Mouse (Mus musculus): ENCODE data around the gene Gm5136. TPM values are rescaled to one million over a fixed set of nuclear protein-coding genes. Genes with fewer than 3 reads are reported as not detected.

Gene Gm5136
- total RNA-seq, 2 experiments from 2014 or later = not detected

DNA sequence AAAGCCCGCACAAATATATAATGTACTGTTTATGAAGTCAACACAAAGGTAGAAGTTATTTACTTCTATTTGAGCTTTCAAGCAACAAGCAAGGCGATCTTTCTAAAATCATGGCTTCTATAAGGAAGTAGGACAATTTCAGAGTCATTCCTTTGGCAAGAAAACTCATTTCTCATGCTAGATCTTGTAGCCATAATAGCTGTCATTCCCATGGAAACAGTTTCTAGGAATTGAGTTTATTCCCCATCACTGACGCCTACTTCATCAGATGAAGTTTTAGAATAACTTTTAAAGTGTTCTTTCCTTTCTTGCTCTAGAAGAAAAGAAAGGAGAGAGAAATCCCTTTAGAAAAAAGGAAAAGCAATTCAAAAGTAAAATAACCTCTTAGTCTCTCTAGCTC, 31.0 kb downstream of the Gm5136 start:
- intact Hi-C loops (cut with DNase I) = no loop called here
- TF ChIP-seq CTCF (IDR thresholded peaks at IDR 0.05) = no peak
- H3K4me3 ChIP-seq = no peak overlapping the region
- no peak overlapping the region for H3K27ac ChIP-seq
- DNase-seq = no peak

DNA sequence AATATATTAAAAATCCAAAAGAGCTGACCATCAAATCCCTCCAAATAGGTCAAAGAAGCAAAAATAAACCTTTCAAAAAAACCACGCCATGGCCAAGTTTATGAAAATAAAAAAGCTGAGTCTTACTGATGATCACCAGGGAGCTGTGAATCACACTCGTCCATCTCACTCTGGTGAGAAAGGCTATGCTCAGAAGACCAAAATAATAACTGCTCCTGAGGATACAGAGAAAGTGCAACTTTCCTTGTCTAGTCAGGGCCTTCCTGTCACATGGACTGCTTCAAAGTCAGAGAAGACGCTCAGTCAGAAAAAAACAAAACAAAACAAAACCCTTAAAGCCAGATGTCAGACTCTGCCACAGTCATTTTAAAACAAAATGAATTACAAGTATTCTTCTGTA, 39.7 kb downstream of the Gm5136 start:
- Histone ChIP-seq H3K27ac (no peak overlapping the region), H3K4me3 (no peak overlapping the region)
- DNase-seq = no peak
- intact Hi-C loops (cut with DNase I) = no loop called here
- no peak for TF ChIP-seq CTCF (IDR thresholded peaks at IDR 0.05)

DNA sequence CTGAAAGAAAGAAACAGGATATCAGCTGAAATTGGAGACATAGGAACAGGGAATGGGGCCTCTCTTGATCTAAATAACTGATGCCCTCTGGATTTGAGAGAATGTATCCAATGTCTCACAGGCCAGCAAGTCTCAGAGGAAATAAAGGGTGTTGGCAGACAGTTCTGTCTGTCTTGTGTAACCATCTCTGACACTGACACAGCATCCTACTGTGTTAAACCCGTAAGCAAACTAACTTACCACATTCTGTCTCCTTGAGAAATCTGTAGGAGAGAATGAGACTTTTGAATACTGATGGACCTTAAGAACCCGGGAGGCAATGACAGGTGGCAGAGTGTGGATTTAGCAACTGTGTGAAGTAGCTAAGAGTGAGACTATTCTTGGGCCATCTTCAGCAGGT, 41.7 kb downstream of the Gm5136 start:
- no peak for TF ChIP-seq CTCF (IDR thresholded peaks at IDR 0.05)
- H3K4me3 ChIP-seq = no peak overlapping the region
- DNase-seq = no peak
- intact Hi-C loops (cut with DNase I) = no loop called here
- no peak overlapping the region for H3K27ac ChIP-seq

DNA sequence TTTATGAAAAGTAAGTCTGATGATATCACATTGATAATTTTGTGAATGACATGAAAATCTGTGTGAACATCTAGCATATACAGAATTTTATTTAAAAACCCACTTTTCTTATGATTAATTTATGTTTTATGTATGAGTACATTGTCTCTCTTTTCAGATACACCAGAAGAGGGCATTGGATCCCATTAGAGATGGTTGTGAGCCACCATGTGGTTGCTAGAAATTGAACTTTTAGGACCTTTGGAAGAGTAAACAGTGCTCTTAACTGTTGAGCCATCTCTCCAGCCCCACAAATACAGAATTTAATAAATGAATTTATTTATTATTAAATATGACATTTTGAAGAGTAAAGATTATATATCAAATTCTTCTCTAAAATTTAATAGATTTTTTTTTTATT, 42.3 kb downstream of the Gm5136 start:
- no peak for DNase-seq
- Histone ChIP-seq H3K4me3 (no peak overlapping the region), H3K27ac (no peak overlapping the region)
- TF ChIP-seq CTCF (IDR thresholded peaks at IDR 0.05) = no peak
- intact Hi-C loops (cut with DNase I) = no loop called here

DNA sequence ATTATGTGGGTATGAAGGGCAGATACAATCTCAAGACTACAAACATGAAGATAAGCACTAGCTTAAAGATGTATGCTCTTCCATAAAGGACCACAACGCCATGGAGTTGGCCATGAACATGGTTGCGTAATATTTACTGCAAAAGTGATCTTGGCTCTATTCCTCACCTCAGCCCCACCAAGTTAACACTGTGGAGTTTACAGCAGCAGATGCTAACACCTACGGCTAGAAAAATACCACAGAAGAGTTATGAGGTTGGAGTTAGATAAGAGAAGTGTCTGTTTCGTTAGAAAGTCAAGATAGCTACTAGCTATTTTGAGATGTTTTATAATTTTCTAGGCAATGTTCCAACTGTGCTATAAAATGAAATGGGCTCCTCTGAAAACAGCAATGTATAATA, 43.1 kb downstream of the Gm5136 start:
- intact Hi-C loops (cut with DNase I) = no loop called here
- no peak for TF ChIP-seq CTCF (IDR thresholded peaks at IDR 0.05)
- Histone ChIP-seq H3K27ac (no peak overlapping the region), H3K4me3 (no peak overlapping the region)
- DNase-seq = no peak

DNA sequence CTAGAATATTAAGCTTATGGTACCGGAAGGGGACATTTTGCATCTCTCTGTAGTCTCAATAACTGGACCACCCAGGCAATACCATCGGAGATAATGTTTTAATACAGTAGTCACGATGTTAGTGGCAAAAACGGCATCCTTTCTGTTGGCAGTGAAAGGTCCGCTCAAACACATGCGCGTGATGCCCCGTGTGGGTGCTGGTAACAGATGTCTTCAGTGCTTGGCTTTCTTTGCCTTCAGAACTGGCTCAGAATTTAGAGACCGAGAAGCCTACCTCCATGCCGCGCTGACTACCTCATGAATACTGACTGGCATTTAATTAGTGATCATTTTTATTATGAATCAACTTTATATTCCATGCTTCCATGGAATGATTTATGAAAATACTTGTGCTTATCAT, 44.9 kb downstream of the Gm5136 start:
- no peak for DNase-seq
- intact Hi-C loops (cut with DNase I) = no loop called here
- no peak for TF ChIP-seq CTCF (IDR thresholded peaks at IDR 0.05)

DNA sequence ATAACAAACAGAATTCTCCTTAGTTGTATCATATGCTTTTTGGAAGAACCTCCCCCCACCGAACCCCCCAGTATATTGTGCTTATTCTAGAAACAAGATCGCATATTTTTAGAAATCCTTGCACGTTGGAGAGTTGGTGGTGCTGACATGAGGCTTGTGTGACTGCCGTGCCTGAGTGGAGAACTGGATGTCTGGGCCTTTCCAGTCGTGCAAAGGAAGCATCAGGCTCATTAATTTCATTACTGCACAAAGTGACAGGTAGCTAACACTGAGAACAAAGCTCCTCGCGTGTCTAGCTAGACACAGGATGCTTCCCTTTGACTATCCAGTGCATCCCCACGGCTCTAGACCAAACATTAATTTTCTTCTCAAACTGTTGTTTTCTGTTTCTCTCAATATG, 47.1 kb downstream of the Gm5136 start:
- TF ChIP-seq CTCF (IDR thresholded peaks at IDR 0.05) = no peak
- H3K27ac ChIP-seq = no peak overlapping the region
- H3K4me3 ChIP-seq = no peak overlapping the region
- no peak for DNase-seq
- intact Hi-C loops (cut with DNase I) = no loop called here

More for the DNA sequence above, 44.9 kb downstream of the Gm5136 start:
- Histone ChIP-seq H3K4me3 (no peak overlapping the region), H3K27ac (no peak overlapping the region)

DNA sequence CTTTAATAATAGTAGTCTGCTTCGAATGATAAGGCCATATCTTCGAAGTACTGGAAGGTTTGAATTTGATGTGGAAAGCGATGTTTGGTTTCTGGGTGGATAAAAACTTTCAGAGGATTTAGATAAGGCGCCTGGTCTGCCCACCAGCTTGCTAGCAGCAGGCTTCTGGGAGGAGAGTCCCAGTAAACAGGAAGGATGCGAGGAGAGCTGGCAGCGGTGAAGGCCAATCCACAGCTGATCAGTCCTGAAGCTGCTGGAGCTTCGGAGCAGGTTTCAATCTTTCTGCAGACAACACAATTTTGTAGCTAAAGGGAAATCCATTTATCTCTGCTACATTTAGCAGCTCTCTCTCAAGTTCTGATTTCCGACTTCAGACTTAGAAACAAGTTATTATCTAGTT, 47.9 kb downstream of the Gm5136 start:
- DNase-seq = no peak
- intact Hi-C loops (cut with DNase I) = no loop called here
- H3K4me3 ChIP-seq = no peak overlapping the region
- TF ChIP-seq CTCF (IDR thresholded peaks at IDR 0.05) = no peak
- H3K27ac ChIP-seq = no peak overlapping the region

DNA sequence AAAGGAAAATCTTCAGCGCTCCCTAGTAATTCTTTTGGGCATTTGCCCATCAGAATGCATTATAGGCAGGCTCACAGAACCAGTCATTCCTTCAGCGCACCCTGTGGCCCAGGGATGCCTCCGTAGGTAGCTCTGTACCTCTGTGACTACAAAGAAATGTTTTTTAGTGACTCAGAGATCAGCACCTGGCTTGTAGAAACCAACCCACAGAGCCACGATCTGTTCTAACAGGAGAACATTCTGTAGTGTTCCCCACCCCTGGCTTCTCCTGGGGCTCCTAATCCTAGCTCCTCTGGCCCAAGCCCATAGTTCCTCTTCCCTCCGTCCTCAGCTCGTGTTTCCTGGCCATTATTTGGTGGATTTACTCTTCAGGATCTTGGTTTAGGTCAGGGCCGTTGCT, 50.8 kb downstream of the Gm5136 start:
- intact Hi-C loops (cut with DNase I) = no loop called here
- no peak for TF ChIP-seq CTCF (IDR thresholded peaks at IDR 0.05)

More for the DNA sequence above, 50.8 kb downstream of the Gm5136 start:
- Histone ChIP-seq H3K4me3 (no peak overlapping the region), H3K27ac (no peak overlapping the region)
- DNase-seq = no peak
